ENCODE assay signal across 9 mouse cellular contexts in the genomic region with DNA sequence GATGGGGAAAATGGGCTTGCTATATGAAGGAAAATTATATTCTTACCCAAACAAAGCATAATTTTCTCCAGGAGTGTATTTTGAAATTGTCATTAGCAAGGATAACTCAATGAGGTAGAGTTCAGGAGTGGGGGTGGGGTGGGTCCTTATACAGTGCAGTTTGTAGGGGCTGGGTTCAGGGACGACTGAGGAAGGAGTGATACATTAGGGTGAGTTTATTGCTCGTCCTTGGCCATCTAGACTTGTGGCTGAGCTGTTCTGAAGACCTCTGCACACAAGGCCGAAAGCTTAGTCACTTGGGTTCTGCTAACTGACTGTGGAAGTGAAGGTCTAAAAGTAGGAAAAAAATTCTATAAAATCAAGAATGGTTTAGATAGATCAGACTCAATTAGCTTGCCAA. TPM values are rescaled to one million over a fixed set of nuclear protein-coding genes. Genes with fewer than 3 reads are reported as not detected.
"Had no signal": no experiment of that assay in that cellular context is flagged by ENCODE, and none has a peak within 500 bp of the region (broad histone marks: within the 10 kb centered on the region; RNA-seq: fewer than 3 reads in every experiment).

No protein-coding gene starts in this region.

- DNase-seq: lung, adult 18-20 months; lung, embryonic 14.5 days; lung, postnatal 10 days; lung, postnatal 36 days; right cerebral cortex, postnatal 14 days; thymus, adult 2 months; thymus, postnatal 14 days; thymus, postnatal 36 days had no signal

RNA-seq across cellular contexts. Expression of a gene that starts 14.3 kb away (rescaled TPM):
- total RNA-seq: monocyte, adult 5-6 weeks had no signal
